ENCODE assay signal across 10 mouse cellular contexts in genomic region chrX:107150027-107150426, GRCm38 (mm10). TPM values are rescaled to one million over a fixed set of nuclear protein-coding genes. Genes with fewer than 3 reads are reported as not detected.
DNase-seq lines count a peak whose midpoint lies in the region; ATAC-seq lines count a peak whose summit lies in the region.
"Had no signal": no experiment of that assay in that cellular context is flagged by ENCODE, and none has a peak within 500 bp of the region (broad histone marks: within the 10 kb centered on the region; RNA-seq: fewer than 3 reads in every experiment).

No protein-coding gene starts in this region.

- ATAC-seq in heart, embryonic 11.5 days (replicated peaks; ENCODE audit: insufficient number of reproducible peaks, low FRiP score, low TSS enrichment), result no peak
- no peak for ATAC-seq in megakaryocyte, adult 5-6 weeks (ENCODE audit: poor library complexity, severe bottlenecking)

- 49% methylated on average over 5 of the region's 5 CpGs for WGBS in heart, embryonic 11.5 days (ENCODE audit: insufficient replicate concordance)

- no peaks in the 10 kb centered on the region for H3K36me3 ChIP-seq in heart, embryonic 11.5 days (ENCODE audit: control insufficient read depth, insufficient read depth, low read length)
- H3K36me3 ChIP-seq in megakaryocyte, embryonic 14.5 days (replicated peaks; ENCODE audit: low read length), result no peaks in the 10 kb centered on the region

- peak overlapping the region; percentile 50; the same call in 1 of the 2 replicates for H3K27ac ChIP-seq in heart, embryonic 11.5 days (ENCODE audit: low read depth, low read length)

- no peaks in the 10 kb centered on the region for H3K27me3 ChIP-seq in heart, embryonic 11.5 days (ENCODE audit: control insufficient read depth, insufficient read depth, low read length)
- H3K27me3 ChIP-seq in megakaryocyte, embryonic 14.5 days (replicated peaks), result no peaks in the 10 kb centered on the region

- no peaks in the 10 kb centered on the region for H3K9me3 ChIP-seq in heart, embryonic 11.5 days (replicated peaks; ENCODE audit: control insufficient read depth, low read length)
- no peaks in the 10 kb centered on the region for H3K9me3 ChIP-seq in megakaryocyte, embryonic 14.5 days

- intact Hi-C loops in heart, postnatal 14 days (cut with DNase I), result no loop called here

- no peak overlapping the region for H3K9ac ChIP-seq in heart, embryonic 11.5 days (ENCODE audit: low read depth, low read length)

- DNase-seq in heart, postnatal 14 days, result no peak
- peak; percentile 24 for DNase-seq in brain, embryonic 18.5 days (ENCODE audit: low read depth, low spot score)
- DNase-seq in naive thymus-derived CD4-positive, alpha-beta T cell, adult 2 months (ENCODE audit: low read depth), result peak; percentile 45
- no peak for DNase-seq in adrenal gland, postnatal 36 days
- DNase-seq in yolk sac, embryonic 10.5 days (ENCODE audit: low spot score), result no peak
- DNase-seq: adrenal gland, postnatal 10 days had no signal

- H3K4me3 ChIP-seq in heart, embryonic 11.5 days (ENCODE audit: low read depth, low read length), result no peak overlapping the region
- peak overlapping the region; percentile 84 for H3K4me3 ChIP-seq in megakaryocyte, embryonic 14.5 days (replicated peaks)

- no peak overlapping the region for H3K4me2 ChIP-seq in heart, embryonic 11.5 days

- H3K4me1 ChIP-seq in heart, embryonic 11.5 days (ENCODE audit: control insufficient read depth, insufficient read depth, low read length), result no peaks in the 10 kb centered on the region
- peaks cover 4% of the 10 kb centered on the region; the same call in 1 of the 2 replicates for H3K4me1 ChIP-seq in megakaryocyte, embryonic 14.5 days

RNA-seq across cellular contexts. Expression of gene P2ry10b, which starts 1.3 kb away (rescaled TPM):
- 0.30 and 0.46 TPM in 2 replicates for polyA plus RNA-seq in heart, embryonic 11.5 days (2014; fragmentation: Nextera tagmentation; extraction: Ambion mirVana)
- 1 to 10 TPM; 2.9 to 4.1 TPM for total RNA-seq in heart, postnatal 14 days (2021)
- polyA plus RNA-seq in megakaryocyte, embryonic 14.5 days (2012; ENCODE audit: insufficient read depth, low replicate concordance), result not detected in 2 replicates
- 17.7 and 18.4 TPM in 2 replicates for total RNA-seq in megakaryocyte, adult 5-6 weeks (2015)
- total RNA-seq in megakaryocyte, adult 5-6 weeks (2017), result 13.5 and 15.5 TPM in 2 replicates
- total RNA-seq in adrenal gland, postnatal 36 days (2021), result 1 to 10 TPM; 1.4 to 1.9 TPM
- total RNA-seq: MEL had no signal

Comparison
In these comparisons a context has a peak if more than half of its experiments do, and no peak if none do; other contexts are left out.
1. DNase-seq: peak in brain, embryonic 18.5 days (single experiment) and naive thymus-derived CD4-positive, alpha-beta T cell, adult 2 months (single experiment); none in heart, postnatal 14 days (0 of 2), adrenal gland, postnatal 36 days (0 of 2) and yolk sac, embryonic 10.5 days (single experiment).